Mouse (Mus musculus) embryonic facial prominence, embryonic 11.5 days (tissue): Measurements from ENCODE around the gene Sae1. TPM values are rescaled to one million over a fixed set of nuclear protein-coding genes. Genes with fewer than 3 reads are reported as not detected.
A peak's percentile ranks its signal among the peaks of the same experiment; 100 is the strongest.

ENCODE experiments used
- ATAC-seq: fragments of 200-750 bp; cut with Nextera tagmentation; replicated peaks from 2 replicates; pipeline ENCODE4 v1.8.0; 2017; ENCODE audit warnings: low read depth; ENCODE audit not compliant: insufficient number of reproducible peaks, low FRiP score, low TSS enrichment
- DNase-seq: peaks from one replicate; pipeline ENCODE4 v3.0.0-alpha.2; 2015; ENCODE audit warnings: low spot score
- H3K27ac ChIP-seq: fragments of 300-500 bp; sonication (generic); replicated peaks from 2 replicates; pipeline ENCODE4 v1.5.1; 2014; ENCODE audit warnings: mild to moderate bottlenecking, low read depth, low read length, control low read depth
- H3K27me3 ChIP-seq: fragments of 300-500 bp; sonication (generic); 2 replicates; pipeline ENCODE4 v1.6.1; 2014; ENCODE audit warnings: mild to moderate bottlenecking, low read length, moderate library complexity, mixed read lengths; ENCODE audit not compliant: control insufficient read depth, insufficient read depth
- H3K36me3 ChIP-seq: fragments of 300-500 bp; sonication (generic); replicated peaks from 2 replicates; pipeline ENCODE4 v1.6.1; 2014; ENCODE audit warnings: low read depth, mild to moderate bottlenecking, low read length, moderate library complexity, mixed read lengths; ENCODE audit not compliant: control insufficient read depth, insufficient read depth
- H3K4me1 ChIP-seq: fragments of 300-500 bp; sonication (generic); 2 replicates; pipeline ENCODE4 v1.6.1; 2014; ENCODE audit warnings: low read length, mixed read lengths; ENCODE audit not compliant: control insufficient read depth, insufficient read depth
- H3K4me2 ChIP-seq: fragments of 300-500 bp; sonication (generic); 2 replicates; pipeline ENCODE4 v1.6.1; 2014; ENCODE audit warnings: low read depth, mild to moderate bottlenecking, control low read depth, low read length, moderate library complexity
- H3K4me3 ChIP-seq: fragments of 300-500 bp; sonication (generic); 2 replicates; pipeline ENCODE4 v1.5.1; 2014; ENCODE audit warnings: low read depth, low read length, control low read depth
- H3K9ac ChIP-seq: fragments of 300-500 bp; sonication (generic); replicated peaks from 2 replicates; pipeline ENCODE4 v1.6.1; 2014; ENCODE audit warnings: mild to moderate bottlenecking, control low read depth, low read length
- H3K9me3 ChIP-seq: fragments of 300-500 bp; sonication (generic); replicated peaks from 2 replicates; pipeline ENCODE4 v1.6.1; 2016; ENCODE audit warnings: mild to moderate bottlenecking, low read length, inconsistent platforms, mixed read lengths; ENCODE audit not compliant: control insufficient read depth
- WGBS: fragments of 180-500 bp; shearing (Covaris S2); extraction: QIAGEN DNeasy Blood & Tissue Kit; methylation state at CpG from one replicate; pipeline ENCODE4 v1.1.7; 2014; 5-methylcytosine and 5-hydroxymethylcytosine counted together
- polyA plus RNA-seq: library from polyadenylated mRNA; unstranded; fragments of >200 nt; fragmentation: Nextera tagmentation; extraction: Ambion mirVana; gene quantifications from 2 replicates; pipeline ENCODE4 v1.2.1, GENCODE M21; 2014

The Sae1 gene
- polyA plus RNA-seq, 1 experiment from 2014 or later, result 434 TPM

DNA sequence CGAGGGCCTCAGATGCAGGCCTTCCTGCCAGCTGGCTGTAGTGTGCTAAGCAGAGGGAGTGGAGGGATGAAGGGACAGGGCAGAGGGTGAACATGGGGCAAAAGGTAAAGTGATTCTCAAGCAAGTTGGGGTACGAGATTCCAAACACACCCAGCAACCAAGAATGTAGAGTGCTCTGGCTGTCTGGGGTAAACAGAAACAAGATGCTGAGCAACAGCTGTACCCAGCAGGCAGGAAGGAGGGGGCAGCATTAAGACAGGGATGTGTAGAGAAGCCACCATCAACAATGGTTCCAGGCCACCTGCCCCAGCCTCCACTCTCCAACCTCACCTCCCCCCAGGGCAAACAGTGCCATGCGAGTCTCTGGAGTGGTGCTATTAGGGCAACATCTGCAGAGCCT lies 58.5 kb downstream of the Sae1 start:
- no peak overlapping the region for H3K4me2 ChIP-seq
- H3K4me1 ChIP-seq, result no peaks in the 10 kb centered on the region
- DNase-seq (no peak), ATAC-seq (no peak)
- WGBS, result 85% methylated on average over 3 of the region's 3 CpGs
- no peaks in the 10 kb centered on the region for H3K9me3 ChIP-seq
- no peak overlapping the region for H3K4me3 ChIP-seq
- peaks cover 3% of the 10 kb centered on the region; the same call in 1 of the 2 replicates for H3K36me3 ChIP-seq
- no peak overlapping the region for H3K9ac ChIP-seq
- no peaks in the 10 kb centered on the region for H3K27me3 ChIP-seq
- no peak overlapping the region for H3K27ac ChIP-seq

DNA sequence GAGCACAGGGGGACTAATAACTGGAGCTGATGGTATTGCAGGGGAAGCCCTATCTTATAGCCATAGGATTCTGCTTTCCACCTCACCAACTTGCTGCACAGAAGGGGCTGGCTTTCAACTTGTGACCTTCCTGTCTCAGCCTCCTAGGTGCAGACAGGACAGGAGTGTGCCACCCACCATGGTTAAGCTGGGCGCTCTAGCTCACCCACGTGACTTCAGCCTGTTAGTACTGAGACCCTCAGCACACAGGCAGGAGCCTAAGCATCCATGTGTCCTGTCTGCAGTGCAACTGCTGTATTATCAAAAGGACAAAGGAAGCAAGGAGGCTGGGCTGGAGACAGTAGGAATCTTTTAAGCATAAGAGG lies 61.0 kb downstream of the Sae1 start:
- Histone ChIP-seq H3K4me1 (no peaks in the 10 kb centered on the region), H3K4me2 (no peak overlapping the region), H3K27me3 (no peaks in the 10 kb centered on the region), H3K36me3 (no peaks in the 10 kb centered on the region; the same call in 1 of the 2 replicates), H3K9ac (no peak overlapping the region), H3K27ac (no peak overlapping the region), H3K9me3 (no peaks in the 10 kb centered on the region), H3K4me3 (no peak overlapping the region)
- 90% methylated on average over 2 of the region's 2 CpGs for WGBS
- ATAC-seq (0 out of 2 replicates have a peak, but pooled peaks have one; percentile 11), DNase-seq (no peak)

DNA sequence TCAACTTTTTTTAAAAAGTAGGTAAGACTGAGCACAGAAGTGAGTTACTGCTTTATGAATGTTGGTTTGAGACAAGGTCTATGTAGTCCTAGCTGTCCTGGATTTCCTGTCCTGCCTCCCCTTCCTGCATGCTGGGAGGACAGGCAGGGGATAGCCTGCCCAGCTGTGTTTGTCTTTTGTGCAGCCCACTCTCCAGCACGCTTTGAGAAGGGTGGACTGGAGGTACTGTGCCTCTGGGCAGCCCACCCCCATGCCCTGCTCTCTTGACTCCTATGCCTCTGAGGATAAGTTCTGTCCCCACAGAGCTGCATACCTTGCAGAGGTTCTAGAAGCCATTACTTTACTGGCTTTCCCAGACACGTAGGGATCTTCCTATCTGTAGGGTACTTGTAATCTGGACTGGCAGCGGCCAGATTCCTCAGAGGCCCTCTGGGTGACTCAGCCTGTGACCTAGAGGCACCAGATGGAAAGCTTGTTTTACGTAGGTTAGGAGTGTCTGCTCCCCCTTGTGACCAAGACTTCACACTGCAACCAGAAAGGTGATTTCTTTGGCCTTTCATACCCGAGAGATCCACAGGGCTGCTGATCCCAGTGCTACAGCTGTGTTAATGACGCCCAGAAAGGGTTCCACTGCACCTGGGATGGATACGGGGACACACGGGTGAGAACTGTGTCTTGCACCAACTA lies 61.5 kb downstream of the Sae1 start:
- DNase-seq, result peak; percentile 82
- Histone ChIP-seq H3K27ac (no peak overlapping the region), H3K9ac (no peak overlapping the region), H3K4me3 (no peak overlapping the region), H3K36me3 (no peaks in the 10 kb centered on the region; the same call in 1 of the 2 replicates), H3K4me2 (no peak overlapping the region), H3K9me3 (no peaks in the 10 kb centered on the region), H3K4me1 (no peaks in the 10 kb centered on the region), H3K27me3 (no peaks in the 10 kb centered on the region)
- ATAC-seq, result peak; percentile 49; the same call in 1 of the 2 replicates
- WGBS, result 24% methylated on average over 8 of the region's 8 CpGs

DNA sequence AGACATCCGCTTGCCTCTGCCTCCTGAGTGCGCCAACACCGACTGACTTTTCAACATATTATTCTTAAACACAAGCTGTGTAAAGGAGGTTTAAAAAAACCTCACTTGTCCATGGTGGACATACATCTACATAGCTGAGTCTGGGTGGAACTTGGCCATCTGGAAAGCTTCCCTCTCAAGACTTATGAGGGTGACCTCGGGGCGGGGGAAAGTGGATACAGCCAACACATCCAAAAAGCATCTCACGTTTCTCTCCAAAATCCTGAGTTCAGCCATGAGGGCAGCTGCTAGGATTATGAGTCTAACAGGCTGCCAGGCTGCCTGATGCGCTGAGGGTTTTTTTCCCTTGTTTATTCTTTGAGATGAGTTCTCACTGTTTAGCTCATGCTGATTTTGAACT lies 62.9 kb downstream of the Sae1 start:
- Histone ChIP-seq H3K27ac (no peak overlapping the region), H3K36me3 (no peaks in the 10 kb centered on the region; the same call in 1 of the 2 replicates), H3K27me3 (no peaks in the 10 kb centered on the region), H3K9me3 (no peaks in the 10 kb centered on the region), H3K4me2 (no peak overlapping the region), H3K4me3 (no peak overlapping the region), H3K9ac (no peak overlapping the region), H3K4me1 (no peaks in the 10 kb centered on the region)
- WGBS, result 83% methylated on average over 7 of the region's 7 CpGs
- ATAC-seq (no peak), DNase-seq (no peak)

DNA sequence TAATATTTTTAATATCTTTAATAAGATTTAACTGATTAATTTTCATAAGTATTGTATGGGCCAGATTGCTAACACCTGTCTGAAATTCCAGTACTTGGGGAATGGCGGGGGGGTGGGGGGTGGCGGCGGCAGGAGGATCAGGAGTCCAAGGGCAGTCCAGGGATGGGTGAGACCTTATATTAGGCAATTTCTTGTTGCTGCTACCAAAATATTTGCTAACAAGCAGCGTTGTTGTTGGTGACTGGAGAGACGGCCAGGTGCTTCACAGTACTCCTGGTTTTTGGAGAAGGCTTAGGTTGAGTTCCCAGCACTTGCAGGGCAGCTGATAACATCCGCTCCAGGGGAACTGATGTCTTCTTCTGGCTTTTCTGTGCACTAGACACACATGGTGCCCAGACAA lies 67.1 kb downstream of the Sae1 start:
- DNase-seq (no peak), ATAC-seq (no peak)
- H3K4me3 ChIP-seq, result no peak overlapping the region
- no peaks in the 10 kb centered on the region for H3K9me3 ChIP-seq
- no peak overlapping the region for H3K27ac ChIP-seq
- H3K4me1 ChIP-seq, result no peaks in the 10 kb centered on the region
- no peaks in the 10 kb centered on the region; the same call in 1 of the 2 replicates for H3K36me3 ChIP-seq
- 87% methylated on average over 6 of the region's 6 CpGs for WGBS
- no peak overlapping the region for H3K4me2 ChIP-seq
- no peak overlapping the region for H3K9ac ChIP-seq
- no peaks in the 10 kb centered on the region for H3K27me3 ChIP-seq

DNA sequence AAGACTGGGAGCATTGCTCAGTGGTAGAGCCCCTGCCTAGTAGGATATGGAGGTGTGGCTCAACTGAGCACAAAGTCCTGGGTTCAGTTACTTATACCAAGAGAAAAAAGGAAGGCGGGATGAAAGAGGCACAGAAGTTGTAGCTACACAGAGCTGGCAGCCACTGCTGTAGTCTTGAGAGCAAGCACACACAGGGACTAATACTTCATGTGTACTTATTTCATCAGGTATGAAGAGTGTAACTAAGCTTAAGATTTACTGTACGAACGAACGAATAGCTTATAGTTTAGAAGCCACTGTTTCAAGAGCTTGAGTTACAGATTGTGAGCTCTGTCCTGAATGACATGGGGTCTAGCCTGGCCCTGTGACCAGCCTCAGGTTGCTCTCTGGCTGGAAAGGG lies 68.4 kb downstream of the Sae1 start:
- Histone ChIP-seq H3K9ac (no peak overlapping the region), H3K27ac (no peak overlapping the region), H3K4me2 (no peak overlapping the region), H3K4me3 (no peak overlapping the region), H3K27me3 (no peaks in the 10 kb centered on the region), H3K9me3 (no peaks in the 10 kb centered on the region), H3K36me3 (no peaks in the 10 kb centered on the region), H3K4me1 (no peaks in the 10 kb centered on the region)
- 96% methylated on average over 4 of the region's 4 CpGs for WGBS
- ATAC-seq (no peak), DNase-seq (no peak)

DNA sequence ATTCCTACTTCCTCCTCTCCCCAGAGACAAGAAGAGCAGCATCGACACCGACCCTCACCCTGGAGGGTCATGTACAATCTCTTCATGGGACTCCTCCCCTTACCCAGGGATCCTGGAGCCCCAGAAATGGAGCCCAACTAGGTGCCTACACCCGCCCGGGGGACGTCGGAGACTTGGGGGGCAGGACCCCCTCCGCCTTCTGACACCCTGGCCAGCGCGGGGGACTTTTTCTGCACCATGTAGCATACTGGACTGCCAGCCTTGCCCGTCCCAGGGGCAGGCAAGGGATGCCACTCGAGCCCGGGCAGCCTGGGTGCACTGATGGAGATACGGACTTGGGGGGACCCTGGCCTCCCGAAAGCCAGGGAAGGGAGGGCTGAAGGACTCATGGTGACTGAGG lies 70.5 kb downstream of the Sae1 start:
- no peak overlapping the region for H3K4me2 ChIP-seq
- WGBS, result 83% methylated on average over 14 of the region's 14 CpGs
- H3K9ac ChIP-seq, result no peak overlapping the region
- DNase-seq (no peak), ATAC-seq (no peak)
- no peak overlapping the region for H3K4me3 ChIP-seq
- no peaks in the 10 kb centered on the region for H3K36me3 ChIP-seq
- no peaks in the 10 kb centered on the region for H3K9me3 ChIP-seq
- H3K27me3 ChIP-seq, result peaks cover 2% of the 10 kb centered on the region; the same call in 1 of the 2 replicates
- peaks cover 12% of the 10 kb centered on the region for H3K4me1 ChIP-seq
- no peak overlapping the region for H3K27ac ChIP-seq

DNA sequence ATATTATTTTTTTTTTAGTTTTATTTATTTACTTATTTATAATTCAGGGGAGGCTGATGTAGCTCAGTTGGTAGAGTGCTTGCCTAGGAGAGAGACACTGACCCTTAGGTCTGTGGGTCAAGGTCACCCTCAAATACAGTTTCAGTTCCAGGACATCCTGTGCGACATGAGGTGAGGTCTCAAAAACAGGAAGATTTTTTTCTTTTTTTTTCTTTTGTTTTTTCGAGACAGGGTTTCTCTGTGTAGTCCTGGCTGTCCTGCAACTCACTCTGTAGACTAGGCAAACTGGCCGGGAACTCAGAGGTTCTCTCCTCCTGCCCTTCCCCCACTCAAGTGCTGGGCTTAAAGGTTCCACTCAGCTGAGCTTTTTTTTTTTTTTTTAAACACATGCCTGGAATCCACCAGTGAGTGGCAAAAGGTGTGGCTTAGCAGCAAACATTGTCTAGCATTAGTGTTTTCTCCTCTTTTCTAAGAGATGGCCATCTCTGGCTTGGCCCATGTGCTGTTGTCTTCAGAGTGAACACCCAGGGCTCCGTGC lies 72.3 kb downstream of the Sae1 start:
- Histone ChIP-seq H3K27me3 (peaks cover 6% of the 10 kb centered on the region; the same call in 1 of the 2 replicates), H3K4me3 (no peak overlapping the region), H3K9ac (no peak overlapping the region), H3K9me3 (no peaks in the 10 kb centered on the region), H3K4me1 (peaks cover 18% of the 10 kb centered on the region), H3K4me2 (no peak overlapping the region), H3K36me3 (no peaks in the 10 kb centered on the region), H3K27ac (no peak overlapping the region)
- DNase-seq (no peak), ATAC-seq (no peak)
- WGBS, result 59% methylated on average over 4 of the region's 4 CpGs
